Mouse (Mus musculus): ENCODE data around the gene Kif21b.
A peak's percentile ranks its signal among the peaks of the same experiment; 100 is the strongest.

Gene Kif21b

GRCm38 (mm10) chr1:136130951-136131558 is at the start of gene Kif21b:
Gene Kif21b, plus strand, starts transcription at chr1:136131389.
- DNase-seq (ENCODE audit: low spot score), result peak; percentile 96

- no peak for DNase-seq (ENCODE audit: low spot score)
Observed at GRCm38 (mm10) chr1:136085988-136086685, 45.1 kb upstream of the Kif21b start.

GRCm38 (mm10) chr1:136089368-136090165 is 41.6 kb upstream of the Kif21b start:
- no peak for DNase-seq (ENCODE audit: low spot score)

- DNase-seq (ENCODE audit: low spot score), result no peak
Observed at GRCm38 (mm10) chr1:136093726-136094125, 37.5 kb upstream of the Kif21b start.

GRCm38 (mm10) chr1:136094807-136095206 is 36.4 kb upstream of the Kif21b start:
- no peak for DNase-seq (ENCODE audit: low spot score)

GRCm38 (mm10) chr1:136102094-136102493 is 29.1 kb upstream of the Kif21b start:
- DNase-seq (ENCODE audit: low spot score), result no peak

GRCm38 (mm10) chr1:136102551-136102950 is 28.6 kb upstream of the Kif21b start:
- DNase-seq (ENCODE audit: low spot score), result no peak

GRCm38 (mm10) chr1:136102981-136103380 is 28.2 kb upstream of the Kif21b start:
- no peak for DNase-seq (ENCODE audit: low spot score)

- no peak for DNase-seq (ENCODE audit: low spot score)
Observed at GRCm38 (mm10) chr1:136103696-136104095, 27.5 kb upstream of the Kif21b start.

- DNase-seq (ENCODE audit: low spot score), result no peak
Observed at GRCm38 (mm10) chr1:136104741-136105140, 26.4 kb upstream of the Kif21b start.

- DNase-seq (ENCODE audit: low spot score), result no peak
Observed at GRCm38 (mm10) chr1:136109464-136109863, 21.7 kb upstream of the Kif21b start.

GRCm38 (mm10) chr1:136116183-136116582 is 15.0 kb upstream of the Kif21b start:
- no peak for DNase-seq (ENCODE audit: low spot score)

GRCm38 (mm10) chr1:136117069-136117468 is 14.1 kb upstream of the Kif21b start:
- no peak for DNase-seq (ENCODE audit: low spot score)

GRCm38 (mm10) chr1:136118875-136119274 is 12.3 kb upstream of the Kif21b start:
- no peak for DNase-seq (ENCODE audit: low spot score)

- DNase-seq (ENCODE audit: low spot score), result no peak
Observed at GRCm38 (mm10) chr1:136119571-136120262, 11.5 kb upstream of the Kif21b start.

GRCm38 (mm10) chr1:136120263-136120603 is 11.0 kb upstream of the Kif21b start:
- no peak for DNase-seq (ENCODE audit: low spot score)

- no peak for DNase-seq (ENCODE audit: low spot score)
Observed at GRCm38 (mm10) chr1:136120785-136121184, 10.4 kb upstream of the Kif21b start.

- DNase-seq (ENCODE audit: low spot score), result no peak
Observed at GRCm38 (mm10) chr1:136122030-136122429, 9.2 kb upstream of the Kif21b start.

- DNase-seq (ENCODE audit: low spot score), result no peak
Observed at GRCm38 (mm10) chr1:136126159-136126765, 4.9 kb upstream of the Kif21b start.

GRCm38 (mm10) chr1:136126895-136127294 is 4.3 kb upstream of the Kif21b start:
- no peak for DNase-seq (ENCODE audit: low spot score)

GRCm38 (mm10) chr1:136127856-136128255 is 3.3 kb upstream of the Kif21b start:
- no peak for DNase-seq (ENCODE audit: low spot score)

- DNase-seq (ENCODE audit: low spot score), result no peak
Observed at GRCm38 (mm10) chr1:136128416-136128815, 2.8 kb upstream of the Kif21b start.

Data from yolk sac, embryonic 10.5 days (tissue).